Mouse (Mus musculus) adipocyte (in vitro differentiated cells): ENCODE data around the gene Cenpb.
A peak's percentile ranks its signal among the peaks of the same experiment; 100 is the strongest.

Experiments used
- DNase-seq: peaks from one replicate; pipeline ENCODE4 v3.0.0-alpha.2; 2016; ENCODE audit warnings: low spot score

Cenpb gene

GRCm38 (mm10) chr2:131163924-131164323 lies 15.9 kb downstream of the Cenpb start:
- no peak for DNase-seq

- DNase-seq = peak; percentile 77
These were observed 19.2 kb downstream of the Cenpb start for GRCm38 (mm10) chr2:131160671-131161111.

- DNase-seq = peak; percentile 100
These were observed 19.8 kb downstream of the Cenpb start, which contains the start of gene 1700037H04Rik for GRCm38 (mm10) chr2:131159938-131160581. 1700037H04Rik (minus strand) TSS chr2:131160081.

- no peak for DNase-seq
These were observed 20.4 kb downstream of the Cenpb start for GRCm38 (mm10) chr2:131159491-131159910.

- DNase-seq = peak; percentile 51
These were observed 22.9 kb downstream of the Cenpb start for GRCm38 (mm10) chr2:131156987-131157386.

- DNase-seq = no peak
These were observed 25.8 kb downstream of the Cenpb start for GRCm38 (mm10) chr2:131154036-131154435.

- DNase-seq = no peak
These were observed 27.6 kb downstream of the Cenpb start for GRCm38 (mm10) chr2:131152166-131152730.

- DNase-seq = no peak
These were observed 30.7 kb downstream of the Cenpb start for GRCm38 (mm10) chr2:131149254-131149578.

- DNase-seq = peak; percentile 86
These were observed 31.3 kb downstream of the Cenpb start for GRCm38 (mm10) chr2:131148353-131149253.

- DNase-seq = no peak
These were observed 32.9 kb downstream of the Cenpb start for GRCm38 (mm10) chr2:131147043-131147365.

GRCm38 (mm10) chr2:131146193-131147042 lies 33.4 kb downstream of the Cenpb start:
- DNase-seq = no peak

- no peak for DNase-seq
These were observed 34.3 kb downstream of the Cenpb start for GRCm38 (mm10) chr2:131145536-131145935.

- no peak for DNase-seq
These were observed 34.7 kb downstream of the Cenpb start for GRCm38 (mm10) chr2:131145121-131145520.

GRCm38 (mm10) chr2:131143007-131143780 lies 36.7 kb downstream of the Cenpb start:
- DNase-seq = no peak

- peak; percentile 39 for DNase-seq
These were observed 37.3 kb downstream of the Cenpb start for GRCm38 (mm10) chr2:131142592-131142991.

GRCm38 (mm10) chr2:131141336-131141986 lies 38.4 kb downstream of the Cenpb start:
- no peak for DNase-seq

GRCm38 (mm10) chr2:131140533-131140905 lies 39.3 kb downstream of the Cenpb start:
- DNase-seq = no peak

GRCm38 (mm10) chr2:131139886-131140532 lies 39.9 kb downstream of the Cenpb start:
- no peak for DNase-seq

- no peak for DNase-seq
These were observed 40.6 kb downstream of the Cenpb start for GRCm38 (mm10) chr2:131139287-131139686.

- no peak for DNase-seq
These were observed 41.1 kb downstream of the Cenpb start for GRCm38 (mm10) chr2:131138760-131139159.
